Mouse (Mus musculus) right cerebral cortex, adult 2 months (tissue): Measurements from ENCODE around the gene Tas2r122.
"Not testable (repeated sequence)": the region's sequence is repeated elsewhere in the genome, so short reads cannot be mapped to it uniquely, and the experiment has no call there.

Experiments used
- DNase-seq, 2 experiments: peaks; one replicate each; pipeline ENCODE4 v3.0.0; 2021 to 2022; ENCODE audit warnings: low spot score in 2 of 2

The Tas2r122 gene

GRCm38 (mm10) chr6:132711828-132712227 lies at the start of gene Tas2r122:
Gene Tas2r122, minus strand, starts transcription at chr6:132711928.
- DNase-seq = no peak

DNA sequence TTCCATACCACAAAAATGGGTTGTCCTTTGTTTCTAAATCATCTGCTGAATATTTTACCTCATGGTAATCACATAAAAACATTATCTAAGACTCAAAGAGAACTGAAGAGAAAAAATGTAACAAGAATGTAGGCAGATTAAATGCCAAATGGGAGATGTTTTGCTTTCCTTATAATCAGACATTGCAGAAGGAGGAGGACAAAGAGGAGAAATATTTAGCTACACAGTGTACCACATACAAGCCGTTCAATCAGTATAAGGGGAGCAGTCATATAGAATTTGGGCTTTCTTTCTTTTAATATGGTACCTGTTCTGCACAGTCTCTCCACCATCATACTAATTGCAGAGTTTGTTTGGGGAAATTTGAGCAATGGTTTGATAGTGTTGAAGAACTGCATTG lies 42.7 kb upstream of the Tas2r122 start, which contains the start of gene Tas2r124:
TSS of gene Tas2r124 (plus strand) at position 301 of the 400 bp plus-strand sequence.
- DNase-seq = no peak

DNA sequence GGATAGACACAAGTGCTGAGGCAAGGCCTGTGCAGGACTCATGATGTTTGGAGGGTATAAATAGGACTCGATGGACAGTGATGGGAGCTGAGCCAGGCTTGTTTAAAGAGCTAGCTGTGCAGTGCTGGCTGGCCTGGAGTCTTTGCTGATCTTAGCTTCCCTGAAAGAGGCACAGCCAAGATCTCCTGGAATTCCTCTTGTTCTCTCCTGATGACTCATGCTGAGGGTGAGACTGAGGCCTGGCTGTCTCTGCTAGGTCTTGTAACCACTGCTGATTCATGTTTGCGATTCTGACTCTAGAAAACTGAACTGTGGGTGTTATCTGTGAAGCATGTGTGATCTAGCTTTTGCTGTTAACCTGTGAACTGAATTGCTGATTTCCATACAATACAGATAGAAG lies 38.5 kb upstream of the Tas2r122 start:
- DNase-seq = no peak

GRCm38 (mm10) chr6:132737935-132738334 lies 26.2 kb upstream of the Tas2r122 start, which contains the start of gene Tas2r115:
Gene Tas2r115, minus strand, starts transcription at chr6:132738035.
- no peak for DNase-seq

GRCm38 (mm10) chr6:132700907-132701306 lies 10.8 kb downstream of the Tas2r122 start, which contains the start of gene Tas2r121:
Gene Tas2r121, minus strand, starts transcription at chr6:132701007.
- DNase-seq = no peak

GRCm38 (mm10) chr6:132691596-132691995 lies 20.1 kb downstream of the Tas2r122 start:
- DNase-seq = not testable (repeated sequence)
